Mouse (Mus musculus) erythroblast, adult 5-6 weeks (primary cell): ENCODE measurements around the gene Wdr89. TPM values are rescaled to one million over a fixed set of nuclear protein-coding genes. Genes with fewer than 3 reads are reported as not detected.

Source experiments
- ATAC-seq: replicated peaks from 2 replicates; pipeline ENCODE4 v1.8.0; 2016; ENCODE audit warnings: moderate number of reproducible peaks, mild to moderate bottlenecking, moderate TSS enrichment, inconsistent platforms; ENCODE audit not compliant: poor library complexity, low FRiP score, severe bottlenecking
- total RNA-seq, 2 experiments: library from RNA; stranded (forward) in 1 of 2; stranded (reverse) in 1 of 2; fragments of 150-400 nt in 1 of 2; fragments of 200-764, 138-1000 nt in 1 of 2; gene quantifications; 2 replicates each; pipeline versions ENCODE4 v1.2.3 to v1.2.4; 2015 to 2017; ENCODE audit warnings: low replicate concordance in 2 of 2

The Wdr89 gene
- total RNA-seq, 2 experiments from 2014 or later, result 3.7 to 4.8 TPM

GRCm38 (mm10) chr12:75629618-75630017 is 39.7 kb downstream of the Wdr89 start:
- ATAC-seq, result no peak

- ATAC-seq, result no peak
Measured at GRCm38 (mm10) chr12:75623292-75623691, 46.0 kb downstream of the Wdr89 start.

- no peak for ATAC-seq
Measured at GRCm38 (mm10) chr12:75622835-75623234, 46.5 kb downstream of the Wdr89 start.

- ATAC-seq, result no peak
Measured at GRCm38 (mm10) chr12:75616841-75617240, 52.5 kb downstream of the Wdr89 start.

GRCm38 (mm10) chr12:75616158-75616791 is 53.1 kb downstream of the Wdr89 start:
- no peak for ATAC-seq

GRCm38 (mm10) chr12:75615556-75615955 is 53.8 kb downstream of the Wdr89 start:
- ATAC-seq, result no peak

- no peak for ATAC-seq
Measured at GRCm38 (mm10) chr12:75612711-75613110, 56.6 kb downstream of the Wdr89 start.

- ATAC-seq, result no peak
Measured at GRCm38 (mm10) chr12:75599490-75599889, 69.8 kb downstream of the Wdr89 start.

- no peak for ATAC-seq
Measured at GRCm38 (mm10) chr12:75598988-75599387, 70.3 kb downstream of the Wdr89 start.

- ATAC-seq, result no peak
Measured at GRCm38 (mm10) chr12:75597707-75598106, 71.6 kb downstream of the Wdr89 start.

- peak; percentile 97 for ATAC-seq
Measured at GRCm38 (mm10) chr12:75596154-75597002, 73.0 kb downstream of the Wdr89 start, which contains the start of gene Ppp2r5e. TSS of gene Ppp2r5e (minus strand) at chr12:75596245.

- ATAC-seq, result peak; percentile 34
Measured at GRCm38 (mm10) chr12:75595291-75596153, 73.8 kb downstream of the Wdr89 start.

- no peak for ATAC-seq
Measured at GRCm38 (mm10) chr12:75594404-75594803, 74.9 kb downstream of the Wdr89 start.

GRCm38 (mm10) chr12:75593817-75594216 is 75.5 kb downstream of the Wdr89 start:
- no peak for ATAC-seq

GRCm38 (mm10) chr12:75587501-75587900 is 81.8 kb downstream of the Wdr89 start:
- no peak for ATAC-seq

- ATAC-seq, result no peak
Measured at GRCm38 (mm10) chr12:75583776-75584175, 85.6 kb downstream of the Wdr89 start.
